Mouse (Mus musculus): Measurements from ENCODE around the gene Lrrc55.

DNA sequence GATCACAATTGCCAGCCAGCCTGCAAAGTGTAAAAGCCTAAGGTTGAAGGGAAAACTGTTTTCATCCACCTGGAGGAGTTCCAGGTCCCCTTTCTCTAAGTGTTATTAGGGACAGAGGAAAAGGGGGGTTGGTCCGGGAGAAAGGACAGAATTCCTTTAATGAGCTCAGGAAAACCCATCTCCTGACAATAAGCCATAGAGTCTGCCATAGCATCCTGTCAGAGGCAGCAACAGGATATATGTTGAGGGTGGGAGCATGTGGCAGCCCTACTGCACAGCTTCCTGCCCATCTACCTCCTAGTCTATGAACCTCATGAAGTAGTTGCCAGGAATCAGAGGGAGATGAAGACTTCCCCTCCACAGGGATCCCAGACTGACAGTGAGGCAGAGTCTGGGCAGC lies 29.4 kb downstream of the Lrrc55 start:
- TF ChIP-seq CTCF (conservative IDR thresholded peaks at IDR 0.05; ENCODE audit: insufficient read depth, insufficient read length, low read depth, low read length) (no peak), POLR2A (IDR thresholded peaks at IDR 0.05; ENCODE audit: low read depth, low read length) (no peak)
